Mouse (Mus musculus) lung, embryonic 15.5 days (tissue): Measurements from ENCODE around the gene Ace3. TPM values are rescaled to one million over a fixed set of nuclear protein-coding genes. Genes with fewer than 3 reads are reported as not detected.
"Not testable (repeated sequence)": the region's sequence is repeated elsewhere in the genome, so short reads cannot be mapped to it uniquely, and the experiment has no call there.

Experiments used
- ATAC-seq: fragments of 200-750 bp; cut with Nextera tagmentation; 2 replicates; pipeline ENCODE4 v1.8.0; 2017; ENCODE audit warnings: moderate number of reproducible peaks, borderline replicate concordance; ENCODE audit not compliant: low FRiP score, low TSS enrichment; ENCODE audit errors: extremely low read depth
- H3K27ac ChIP-seq: fragments of 300-500 bp; sonication (generic); 2 replicates; pipeline ENCODE4 v1.5.1; 2015; ENCODE audit warnings: moderate library complexity, mild to moderate bottlenecking, inconsistent platforms
- H3K27me3 ChIP-seq: fragments of 300-500 bp; sonication (generic); 2 replicates; pipeline ENCODE4 v1.6.1; 2015; ENCODE audit warnings: inconsistent platforms
- H3K36me3 ChIP-seq: fragments of 300-500 bp; sonication (generic); 2 replicates; pipeline ENCODE4 v1.6.1; 2015; ENCODE audit warnings: inconsistent platforms
- H3K4me1 ChIP-seq: fragments of 300-500 bp; sonication (generic); 2 replicates; pipeline ENCODE4 v1.6.1; 2015; ENCODE audit warnings: inconsistent platforms
- H3K4me2 ChIP-seq: fragments of 300-500 bp; sonication (generic); 2 replicates; pipeline ENCODE4 v1.6.1; 2015; ENCODE audit warnings: inconsistent platforms, mild to moderate bottlenecking, moderate library complexity
- H3K4me3 ChIP-seq: fragments of 300-500 bp; sonication (generic); 2 replicates; pipeline ENCODE4 v1.5.1; 2015; ENCODE audit warnings: mild to moderate bottlenecking, inconsistent platforms
- H3K9ac ChIP-seq: fragments of 300-500 bp; sonication (generic); 2 replicates; pipeline ENCODE4 v1.6.1; 2015; ENCODE audit warnings: inconsistent platforms
- H3K9me3 ChIP-seq: fragments of 300-500 bp; sonication (generic); 2 replicates; pipeline ENCODE4 v1.6.1; 2016; ENCODE audit warnings: inconsistent platforms
- WGBS: fragments of 180-500 bp; shearing (Covaris S2); methylation state at CpG from one replicate; pipeline ENCODE4 v1.1.7; 2015; 5-methylcytosine and 5-hydroxymethylcytosine counted together
- polyA plus RNA-seq: library from polyadenylated mRNA; unstranded; fragments of >200 nt; fragmentation: Nextera tagmentation; extraction: Ambion mirVana; gene quantifications from 2 replicates; pipeline ENCODE4 v1.2.1, GENCODE M21; 2015

The Ace3 gene
- polyA plus RNA-seq, 1 experiment from 2014 or later = 0.36 TPM

DNA sequence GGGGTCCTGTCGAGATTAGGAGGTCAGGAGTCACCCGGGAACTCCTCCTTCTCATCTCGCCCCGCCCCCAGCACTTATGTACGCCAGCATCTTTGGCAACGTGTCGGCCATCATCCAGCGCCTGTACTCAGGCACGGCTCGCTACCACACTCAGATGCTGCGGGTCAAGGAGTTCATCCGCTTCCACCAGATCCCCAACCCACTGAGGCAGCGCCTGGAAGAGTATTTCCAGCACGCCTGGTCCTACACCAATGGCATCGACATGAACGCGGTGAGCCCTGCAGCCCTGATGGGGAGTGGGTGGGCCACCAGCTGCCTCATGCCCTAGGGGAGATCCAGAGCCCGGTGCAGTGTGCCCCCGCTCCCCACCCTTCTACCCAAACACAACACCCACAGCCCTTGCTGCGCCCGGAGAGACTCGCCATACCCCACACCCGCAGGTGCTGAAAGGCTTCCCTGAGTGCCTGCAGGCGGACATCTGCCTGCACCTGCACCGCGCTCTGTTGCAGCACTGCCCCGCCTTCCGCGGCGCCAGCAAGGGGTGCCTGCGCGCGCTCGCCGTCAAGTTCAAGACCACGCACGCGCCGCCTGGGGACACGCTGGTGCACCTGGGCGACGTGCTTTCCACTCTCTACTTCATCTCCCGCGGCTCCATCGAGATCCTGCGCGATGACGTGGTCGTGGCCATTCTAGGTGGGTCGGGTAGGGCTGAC, 25.7 kb downstream of the Ace3 start:
- Histone ChIP-seq H3K4me1 (peaks cover 6% of the 10 kb centered on the region), H3K4me3 (peak overlapping the region; percentile 26), H3K9me3 (no peaks in the 10 kb centered on the region), H3K4me2 (peak overlapping the region; percentile 56), H3K27ac (no peak overlapping the region), H3K9ac (no peak overlapping the region), H3K27me3 (peaks cover 20% of the 10 kb centered on the region), H3K36me3 (no peaks in the 10 kb centered on the region)
- under 1% methylated on average over 50 of the region's 50 CpGs for WGBS
- ATAC-seq = no peak

GRCm38 (mm10) chr11:106025774-106026173, 31.3 kb downstream of the Ace3 start:
- Histone ChIP-seq H3K4me2 (no peak overlapping the region), H3K4me3 (no peak overlapping the region), H3K9me3 (no peaks in the 10 kb centered on the region), H3K36me3 (no peaks in the 10 kb centered on the region), H3K4me1 (no peaks in the 10 kb centered on the region), H3K27ac (no peak overlapping the region), H3K27me3 (peaks cover 9% of the 10 kb centered on the region), H3K9ac (no peak overlapping the region)
- no peak for ATAC-seq
- WGBS = 83% methylated on average over 3 of the region's 3 CpGs

DNA sequence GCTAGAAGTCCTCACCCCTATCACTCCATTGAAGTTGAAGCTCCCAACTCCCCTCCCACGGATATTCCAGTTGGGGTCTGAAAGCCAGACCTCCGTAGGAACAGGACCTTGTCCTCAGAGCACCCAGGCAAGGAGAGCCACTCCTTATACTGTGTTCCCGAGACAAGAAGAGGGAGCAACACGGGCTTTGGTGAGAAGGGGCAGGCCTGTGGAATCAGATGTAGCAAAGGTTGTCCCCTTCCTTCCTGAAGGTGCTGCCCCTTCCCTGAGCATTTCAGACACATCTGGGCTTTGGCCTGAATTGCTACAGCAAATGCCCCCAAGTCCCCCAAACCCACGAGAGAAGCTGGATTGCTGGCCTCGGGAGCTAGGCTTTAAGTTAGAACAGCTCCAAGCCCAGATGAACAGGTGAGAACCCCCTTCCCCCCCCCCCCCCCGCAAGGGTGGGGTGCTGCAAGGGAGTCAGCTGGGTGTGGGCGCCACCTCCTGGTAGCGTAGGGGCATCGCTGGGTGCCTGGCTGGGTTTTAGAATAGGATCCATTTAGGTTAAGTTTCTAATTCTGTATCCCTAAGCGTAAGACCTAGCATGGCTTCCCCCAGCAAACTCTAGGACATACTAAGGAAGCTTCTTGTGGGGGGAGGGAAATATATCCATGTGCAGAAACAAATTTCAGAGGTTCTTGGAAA, 32.1 kb downstream of the Ace3 start:
- 26% methylated on average over 10 of the region's 11 CpGs for WGBS

DNA sequence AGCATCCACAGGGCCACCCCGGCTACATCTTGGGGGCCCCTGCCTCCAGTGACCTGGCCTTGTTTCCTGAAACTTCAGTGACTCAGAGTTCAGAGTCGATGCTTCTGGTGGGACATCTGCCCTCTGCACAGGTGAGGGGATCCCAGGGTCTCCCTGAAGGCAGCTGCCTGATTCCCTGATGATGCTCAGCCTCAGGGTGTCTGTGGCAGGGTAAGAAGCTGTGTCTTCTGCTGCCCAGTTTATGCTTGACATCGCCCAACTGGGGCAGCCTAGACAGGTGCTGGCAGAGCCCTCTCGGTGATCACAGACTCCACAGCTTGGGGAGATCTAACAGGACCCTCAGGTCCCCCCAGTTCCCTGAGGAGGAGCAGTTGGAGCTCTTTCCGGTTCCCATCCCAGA, 33.1 kb downstream of the Ace3 start:
- H3K27ac ChIP-seq = no peak overlapping the region
- no peaks in the 10 kb centered on the region for H3K36me3 ChIP-seq
- H3K9ac ChIP-seq = no peak overlapping the region
- H3K4me3 ChIP-seq = no peak overlapping the region
- ATAC-seq = no peak
- no peaks in the 10 kb centered on the region for H3K9me3 ChIP-seq
- no peak overlapping the region for H3K4me2 ChIP-seq
- no peaks in the 10 kb centered on the region for H3K4me1 ChIP-seq
- H3K27me3 ChIP-seq = no peaks in the 10 kb centered on the region
- WGBS = 86% methylated on average over 5 of the region's 5 CpGs

More for the DNA sequence above, 32.1 kb downstream of the Ace3 start:
- H3K4me2 ChIP-seq = no peak overlapping the region
- H3K27ac ChIP-seq = no peak overlapping the region
- no peaks in the 10 kb centered on the region for H3K4me1 ChIP-seq
- 0 out of 2 replicates have a peak, but pooled peaks cover 1% of the 10 kb centered on the region for H3K27me3 ChIP-seq
- no peak overlapping the region for H3K9ac ChIP-seq
- H3K36me3 ChIP-seq = no peaks in the 10 kb centered on the region
- no peaks in the 10 kb centered on the region for H3K9me3 ChIP-seq
- H3K4me3 ChIP-seq = no peak overlapping the region
- ATAC-seq = 0 out of 2 replicates have a peak, but pooled peaks have one; percentile 27

GRCm38 (mm10) chr11:106032074-106032473, 37.6 kb downstream of the Ace3 start:
- not testable (repeated sequence) for H3K9me3 ChIP-seq, H3K27me3 ChIP-seq, ATAC-seq, H3K4me1 ChIP-seq, H3K9ac ChIP-seq, H3K36me3 ChIP-seq
- peak overlapping the region; percentile 71 for H3K27ac ChIP-seq
- H3K4me2 ChIP-seq = 0 out of 2 replicates have a peak overlapping the region, but pooled peaks have one; percentile 30
- whole genome bisulfite sequencing = 29% methylated on average over 8 of the region's 25 CpGs
- H3K4me3 ChIP-seq = peak overlapping the region; percentile 41

GRCm38 (mm10) chr11:106033491-106033919, 39.0 kb downstream of the Ace3 start:
- WGBS = 32% methylated on average over 11 of the region's 11 CpGs
- Histone ChIP-seq H3K4me3 (0 out of 2 replicates have a peak overlapping the region, but pooled peaks have one; percentile 10), H3K4me1 (peaks cover 16% of the 10 kb centered on the region), H3K36me3 (no peaks in the 10 kb centered on the region), H3K27ac (0 out of 2 replicates have a peak overlapping the region, but pooled peaks have one; percentile 25), H3K27me3 (no peaks in the 10 kb centered on the region), H3K9ac (no peak overlapping the region), H3K4me2 (peak overlapping the region; percentile 28), H3K9me3 (no peaks in the 10 kb centered on the region)
- no peak for ATAC-seq

DNA sequence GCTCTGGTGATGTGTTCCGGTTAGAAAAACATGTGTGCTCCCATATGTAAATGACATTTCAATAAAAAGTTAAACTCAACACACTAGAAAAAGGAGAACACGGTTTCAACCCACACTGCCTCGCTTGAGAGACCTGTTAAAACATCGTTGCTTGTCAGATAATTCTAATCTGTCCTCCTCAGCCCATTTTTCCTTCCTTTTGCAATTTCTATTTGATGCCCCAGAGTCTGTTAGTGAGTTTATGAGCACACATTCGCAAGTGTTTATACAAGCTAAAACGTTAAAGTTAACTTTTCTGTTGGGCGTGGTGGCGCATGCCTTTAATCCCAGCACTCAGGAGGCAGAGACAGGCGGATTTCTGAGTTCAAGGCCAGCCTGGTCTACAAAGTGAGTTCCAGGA, 40.5 kb downstream of the Ace3 start:
- Histone ChIP-seq H3K27ac (no peak overlapping the region), H3K9ac (no peak overlapping the region), H3K4me3 (no peak overlapping the region), H3K4me2 (no peak overlapping the region), H3K36me3 (no peaks in the 10 kb centered on the region), H3K4me1 (peaks cover 22% of the 10 kb centered on the region), H3K9me3 (no peaks in the 10 kb centered on the region), H3K27me3 (no peaks in the 10 kb centered on the region)
- ATAC-seq = no peak
- WGBS = 78% methylated on average over 9 of the region's 9 CpGs

DNA sequence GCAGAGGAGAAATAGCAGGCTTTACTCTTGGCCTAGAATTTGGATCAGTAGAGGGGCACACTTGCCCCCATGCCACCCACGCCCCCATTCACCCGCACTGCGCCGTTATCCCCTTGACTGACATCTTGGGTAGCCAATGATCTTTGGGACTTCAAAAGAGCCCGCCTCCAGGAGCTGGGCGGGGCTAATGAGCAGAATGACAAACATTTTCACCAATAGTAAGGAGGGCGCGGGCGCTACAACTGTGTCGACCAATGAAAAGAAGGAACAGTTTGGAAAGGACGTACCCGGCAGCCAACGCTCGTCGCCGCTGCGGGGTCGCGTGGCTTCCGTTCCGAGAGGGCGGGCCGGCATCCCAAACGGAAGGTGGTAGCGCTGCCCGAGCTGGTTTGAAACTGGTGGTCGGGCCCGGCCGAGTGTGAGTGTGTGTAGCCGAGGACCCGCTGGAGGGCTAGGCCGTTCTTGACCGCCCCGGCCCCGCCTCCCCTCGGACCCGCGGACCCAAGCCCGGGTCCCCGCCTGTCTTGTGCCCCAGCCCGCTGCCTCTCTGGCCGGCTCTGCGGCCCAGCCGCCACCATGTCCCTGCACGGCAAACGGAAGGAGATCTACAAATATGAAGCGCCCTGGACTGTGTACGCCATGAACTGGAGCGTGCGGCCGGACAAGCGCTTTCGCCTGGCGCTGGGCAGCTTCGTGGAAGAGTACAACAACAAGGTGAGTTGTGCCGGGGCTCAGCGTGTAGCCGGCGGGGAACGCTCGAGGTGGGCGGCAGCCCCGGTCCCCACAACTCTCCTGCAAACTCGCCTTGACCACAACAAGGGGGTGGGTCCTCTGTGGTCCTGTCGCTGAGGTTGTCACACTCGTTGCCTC, 42.3 kb downstream of the Ace3 start, which contains the start of gene Dcaf7:
TSS of gene Dcaf7 (plus strand) at position 325 of the 870 bp plus-strand sequence.
- H3K9ac ChIP-seq = peak within 1 kb of the TSS; percentile 82
- H3K4me1 ChIP-seq = peaks cover 22% of the 10 kb centered on the region
- H3K4me3 ChIP-seq = peak within 1 kb of the TSS; percentile 85
- ATAC-seq = peak; percentile 99
- H3K4me2 ChIP-seq = peak within 1 kb of the TSS; percentile 90
- no peaks in the 10 kb centered on the region for H3K36me3 ChIP-seq
- H3K27me3 ChIP-seq = no peaks in the 10 kb centered on the region
- under 1% methylated on average over 65 of the region's 66 CpGs for WGBS
- no peaks in the 10 kb centered on the region for H3K9me3 ChIP-seq
- H3K27ac ChIP-seq = peak within 1 kb of the TSS; percentile 88

- H3K4me3 ChIP-seq = peak overlapping the region; percentile 85
Observed at GRCm38 (mm10) chr11:106037418-106037751, 42.9 kb downstream of the Ace3 start.

DNA sequence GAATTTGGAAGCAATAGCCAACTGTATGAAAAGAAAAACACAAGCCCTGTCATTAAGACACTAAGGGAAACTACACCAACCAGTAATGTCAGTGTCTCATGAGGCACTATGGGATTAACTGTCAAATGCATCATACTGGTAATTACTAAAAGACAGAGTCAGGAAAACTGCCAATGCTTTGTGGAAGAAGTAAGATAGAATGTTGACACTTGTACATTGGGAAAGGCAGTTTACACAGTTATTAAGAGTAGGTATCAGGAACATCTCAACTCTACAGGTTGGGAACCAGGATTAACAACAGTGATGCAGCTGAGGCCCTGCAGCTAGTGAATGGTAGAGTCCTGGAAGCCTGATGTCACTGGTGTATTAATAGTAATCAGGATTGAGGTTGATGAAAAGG, 49.9 kb downstream of the Ace3 start:
- Histone ChIP-seq H3K27me3 (no peaks in the 10 kb centered on the region), H3K27ac (no peak overlapping the region), H3K4me3 (no peak overlapping the region), H3K9me3 (no peaks in the 10 kb centered on the region), H3K4me1 (no peaks in the 10 kb centered on the region), H3K36me3 (peaks cover 25% of the 10 kb centered on the region), H3K9ac (no peak overlapping the region), H3K4me2 (no peak overlapping the region)
- no peak for ATAC-seq

More at GRCm38 (mm10) chr11:106037418-106037751, 42.9 kb downstream of the Ace3 start:
- Histone ChIP-seq H3K9me3 (no peaks in the 10 kb centered on the region), H3K27me3 (no peaks in the 10 kb centered on the region), H3K27ac (peak overlapping the region; percentile 88), H3K4me1 (peaks cover 22% of the 10 kb centered on the region), H3K36me3 (no peaks in the 10 kb centered on the region), H3K4me2 (peak overlapping the region; percentile 90), H3K9ac (peak overlapping the region; percentile 82)
- peak; percentile 5; the same call in 1 of the 2 replicates for ATAC-seq
- under 1% methylated on average over 13 of the region's 13 CpGs for WGBS

- ATAC-seq = no peak
- H3K4me2 ChIP-seq = no peak overlapping the region
- H3K27ac ChIP-seq = no peak overlapping the region
- no peaks in the 10 kb centered on the region for H3K27me3 ChIP-seq
- WGBS = 93% methylated on average over 1 of the region's 1 CpGs
- H3K36me3 ChIP-seq = peaks cover 28% of the 10 kb centered on the region
- H3K9ac ChIP-seq = no peak overlapping the region
- no peaks in the 10 kb centered on the region for H3K4me1 ChIP-seq
- H3K9me3 ChIP-seq = no peaks in the 10 kb centered on the region
- no peak overlapping the region for H3K4me3 ChIP-seq
Observed at GRCm38 (mm10) chr11:106045256-106045655, 50.8 kb downstream of the Ace3 start.
